Mouse (Mus musculus): ENCODE data around the gene Oosp3.

Oosp3 gene

GRCm38 (mm10) chr19:11696755-11697154, at the start of gene Oosp3:
Gene Oosp3, plus strand, starts transcription at chr19:11697055.
- no peak for DNase-seq (ENCODE audit: low read depth in 1 of 2, low spot score in 2 of 2)

GRCm38 (mm10) chr19:11649564-11649963, 47.3 kb upstream of the Oosp3 start:
- DNase-seq (ENCODE audit: low read depth in 1 of 2, low spot score in 2 of 2), result no peak

- DNase-seq (ENCODE audit: low read depth in 1 of 2, low spot score in 2 of 2), result no peak
Measured at GRCm38 (mm10) chr19:11659142-11659541, 37.7 kb upstream of the Oosp3 start.

- no peak for DNase-seq (ENCODE audit: low read depth in 1 of 2, low spot score in 2 of 2)
Measured at GRCm38 (mm10) chr19:11660459-11660858, 36.4 kb upstream of the Oosp3 start, which contains the start of gene Oosp2. Gene Oosp2, minus strand, starts transcription at chr19:11660559.

GRCm38 (mm10) chr19:11661562-11661961, 35.3 kb upstream of the Oosp3 start:
- no peak for DNase-seq (ENCODE audit: low read depth in 1 of 2, low spot score in 2 of 2)

GRCm38 (mm10) chr19:11690839-11691238, 6.0 kb upstream of the Oosp3 start, which contains the start of gene Oosp1:
Gene Oosp1, minus strand, starts transcription at chr19:11691150.
- DNase-seq (ENCODE audit: low read depth in 1 of 2, low spot score in 2 of 2), result no peak

- no peak for DNase-seq (ENCODE audit: low read depth in 1 of 2, low spot score in 2 of 2)
Measured at GRCm38 (mm10) chr19:11691454-11691853, 5.4 kb upstream of the Oosp3 start.

GRCm38 (mm10) chr19:11698342-11698741, 1.5 kb downstream of the Oosp3 start:
- no peak for DNase-seq (ENCODE audit: low read depth in 1 of 2, low spot score in 2 of 2)

- no peak for DNase-seq (ENCODE audit: low read depth in 1 of 2, low spot score in 2 of 2)
Measured at GRCm38 (mm10) chr19:11712451-11712850, 15.6 kb downstream of the Oosp3 start.

- DNase-seq (ENCODE audit: low read depth in 1 of 2, low spot score in 2 of 2), result no peak
Measured at GRCm38 (mm10) chr19:11720071-11720470, 23.2 kb downstream of the Oosp3 start.

GRCm38 (mm10) chr19:11723870-11724269, 27.0 kb downstream of the Oosp3 start:
- DNase-seq (ENCODE audit: low read depth in 1 of 2, low spot score in 2 of 2), result no peak

GRCm38 (mm10) chr19:11724275-11724674, 27.4 kb downstream of the Oosp3 start:
- DNase-seq (ENCODE audit: low read depth in 1 of 2, low spot score in 2 of 2), result no peak

GRCm38 (mm10) chr19:11725915-11726314, 29.1 kb downstream of the Oosp3 start:
- DNase-seq (ENCODE audit: low read depth in 1 of 2, low spot score in 2 of 2), result no peak

GRCm38 (mm10) chr19:11727304-11727703, 30.4 kb downstream of the Oosp3 start:
- no peak for DNase-seq (ENCODE audit: low read depth in 1 of 2, low spot score in 2 of 2)

GRCm38 (mm10) chr19:11730278-11730677, 33.4 kb downstream of the Oosp3 start:
- DNase-seq (ENCODE audit: low read depth in 1 of 2, low spot score in 2 of 2), result no peak

GRCm38 (mm10) chr19:11736455-11736854, 39.6 kb downstream of the Oosp3 start:
- DNase-seq (ENCODE audit: low read depth in 1 of 2, low spot score in 2 of 2), result no peak

- no peak for DNase-seq (ENCODE audit: low read depth in 1 of 2, low spot score in 2 of 2)
Measured at GRCm38 (mm10) chr19:11745680-11746079, 48.8 kb downstream of the Oosp3 start.

GRCm38 (mm10) chr19:11747298-11747697, 50.4 kb downstream of the Oosp3 start, which contains the start of gene Gif:
Gene Gif, plus strand, starts transcription at chr19:11747554.
- DNase-seq (ENCODE audit: low read depth in 1 of 2, low spot score in 2 of 2), result no peak

Data from monocyte, adult 2 months (primary cell).